Mouse (Mus musculus) c-Kit-positive CD71-positive TER-119-positive erythroid progenitor cells, embryonic 14.5 days (primary cell): ENCODE results near the gene Cux2.
"Not testable (repeated sequence)": the region's sequence is repeated elsewhere in the genome, so short reads cannot be mapped to it uniquely, and the experiment has no call there.

Experiments
- DNase-seq: peaks from one replicate; pipeline ENCODE4 v3.0.0-alpha.2; 2013; ENCODE audit warnings: low spot score

Gene Cux2

GRCm38 (mm10) chr5:121867963-121868362, 181.9 kb downstream of the Cux2 start:
- no peak for DNase-seq

DNA sequence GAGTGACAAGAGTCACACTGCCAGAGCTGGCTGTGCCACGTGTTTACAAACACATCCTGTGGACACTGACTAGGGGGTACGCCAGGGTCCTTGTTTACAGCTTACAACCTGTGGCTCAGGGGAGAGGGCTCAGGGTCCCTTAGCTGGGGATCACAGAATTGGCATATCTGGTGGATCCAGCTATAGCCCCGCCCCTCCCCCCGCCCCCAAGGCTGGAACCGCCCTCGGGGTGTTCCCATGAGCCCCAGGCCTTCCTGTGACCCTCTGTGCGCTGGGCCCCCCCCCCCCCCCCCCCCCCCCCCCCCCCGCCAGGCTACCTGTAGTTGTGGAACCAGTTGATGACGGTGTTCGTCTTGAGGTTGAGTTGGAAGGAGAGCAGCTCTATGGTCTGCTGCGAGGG, 185.6 kb downstream of the Cux2 start:
- DNase-seq, result no peak

- no peak for DNase-seq
Observed at GRCm38 (mm10) chr5:121861964-121862363, 187.9 kb downstream of the Cux2 start.

DNA sequence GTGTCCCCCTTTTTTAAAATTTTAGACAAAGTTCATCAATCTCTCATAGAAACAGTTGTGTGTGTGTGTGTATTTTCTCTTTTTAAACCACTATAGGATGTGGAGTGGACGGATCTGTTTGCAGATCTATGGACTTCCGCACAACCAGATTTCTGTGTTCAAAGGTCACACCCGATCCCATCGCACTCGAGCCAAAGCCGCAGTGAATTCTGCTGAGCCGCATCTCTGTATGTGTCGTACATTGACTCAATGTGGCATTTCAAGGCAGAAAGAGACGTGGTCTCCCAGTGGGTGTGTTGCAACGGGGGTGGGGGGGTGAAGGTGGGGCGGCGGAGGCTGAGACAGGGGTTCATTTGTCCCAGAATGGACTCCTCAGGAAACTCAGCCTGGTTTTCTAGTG, 191.5 kb downstream of the Cux2 start:
- no peak for DNase-seq

- no peak for DNase-seq
Observed at GRCm38 (mm10) chr5:121856740-121857139, 193.2 kb downstream of the Cux2 start.

DNA sequence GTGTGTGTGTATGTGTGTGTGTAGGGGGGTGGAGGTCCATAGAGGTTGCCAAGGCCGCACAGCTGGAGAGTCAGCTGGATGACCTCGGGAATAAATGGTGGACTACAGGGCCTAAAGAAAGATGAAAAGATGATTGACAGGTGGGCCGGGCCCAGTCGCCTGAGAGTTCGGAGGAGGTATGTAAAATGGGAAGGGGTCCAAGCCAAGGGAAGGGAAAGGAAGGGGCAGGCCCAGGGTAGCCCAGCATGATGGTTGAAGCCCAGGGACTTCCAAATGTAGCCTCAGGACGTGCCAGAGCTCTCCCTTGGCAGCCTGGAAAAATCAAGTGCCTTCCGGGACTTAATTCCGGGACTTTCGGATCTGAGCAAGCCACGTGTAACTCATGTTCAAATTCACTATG, 195.1 kb downstream of the Cux2 start:
- no peak for DNase-seq

- DNase-seq, result no peak
Observed at GRCm38 (mm10) chr5:121853368-121854051, 196.4 kb downstream of the Cux2 start.

GRCm38 (mm10) chr5:121849478-121850349, 200.2 kb downstream of the Cux2 start:
- DNase-seq, result no peak

- peak; percentile 89 for DNase-seq
Observed at GRCm38 (mm10) chr5:121848743-121849142, 201.2 kb downstream of the Cux2 start, which contains the start of gene Pheta1. TSS of gene Pheta1 (plus strand) at chr5:121848984.

GRCm38 (mm10) chr5:121848035-121848519, 201.8 kb downstream of the Cux2 start:
- DNase-seq, result peak; percentile 49

DNA sequence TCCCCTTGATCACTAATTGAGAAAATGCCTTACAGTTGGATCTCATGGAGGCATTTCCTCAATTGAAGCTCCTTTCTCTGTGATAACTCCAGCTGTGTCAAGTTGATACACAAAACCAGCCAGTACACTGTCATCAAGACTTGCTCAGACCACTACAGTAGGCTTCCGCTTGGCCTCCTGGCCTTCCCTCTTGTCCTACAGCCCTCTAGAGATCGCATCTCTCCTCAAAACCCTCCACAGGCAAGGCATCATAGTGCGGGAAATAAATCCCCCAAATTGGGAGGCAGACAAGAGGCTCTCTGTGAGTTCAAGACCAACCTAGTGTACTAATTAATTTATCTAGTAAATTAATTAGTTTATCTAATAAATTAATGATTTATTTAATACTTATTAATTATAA, 202.6 kb downstream of the Cux2 start:
- not testable (repeated sequence) for DNase-seq

GRCm38 (mm10) chr5:121846322-121846721, 203.6 kb downstream of the Cux2 start:
- no peak for DNase-seq

- DNase-seq, result no peak
Observed at GRCm38 (mm10) chr5:121845361-121845760, 204.5 kb downstream of the Cux2 start.

GRCm38 (mm10) chr5:121843138-121843905, 206.6 kb downstream of the Cux2 start:
- no peak for DNase-seq

DNA sequence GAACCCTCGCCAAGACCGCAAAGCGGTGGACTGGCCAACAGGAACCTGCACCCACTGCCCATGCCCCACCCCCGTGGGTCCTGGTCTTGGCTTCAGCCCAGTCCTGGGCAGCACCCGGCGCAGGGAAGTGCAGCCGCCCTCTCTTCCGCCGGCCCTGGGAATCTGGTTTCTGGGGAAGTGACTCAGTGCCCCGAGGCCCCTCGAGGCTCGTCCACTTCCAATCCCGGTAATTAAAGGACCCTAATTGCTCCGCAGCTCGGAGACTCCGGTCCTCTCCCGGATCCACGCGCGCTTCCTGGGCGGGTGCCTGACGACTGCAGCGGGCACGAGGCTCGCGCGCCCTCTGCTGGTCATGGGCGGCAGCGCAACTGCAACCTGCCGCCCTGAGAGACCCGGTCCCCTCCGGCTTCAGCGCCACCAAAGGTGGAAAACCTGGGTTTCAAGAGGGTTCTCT, 207.2 kb downstream of the Cux2 start:
- DNase-seq, result peak; percentile 72

GRCm38 (mm10) chr5:121841973-121842372, 207.9 kb downstream of the Cux2 start:
- no peak for DNase-seq

- DNase-seq, result no peak
Observed at GRCm38 (mm10) chr5:121841516-121841915, 208.4 kb downstream of the Cux2 start.

- no peak for DNase-seq
Observed at GRCm38 (mm10) chr5:121839128-121839473, 210.8 kb downstream of the Cux2 start.

DNA sequence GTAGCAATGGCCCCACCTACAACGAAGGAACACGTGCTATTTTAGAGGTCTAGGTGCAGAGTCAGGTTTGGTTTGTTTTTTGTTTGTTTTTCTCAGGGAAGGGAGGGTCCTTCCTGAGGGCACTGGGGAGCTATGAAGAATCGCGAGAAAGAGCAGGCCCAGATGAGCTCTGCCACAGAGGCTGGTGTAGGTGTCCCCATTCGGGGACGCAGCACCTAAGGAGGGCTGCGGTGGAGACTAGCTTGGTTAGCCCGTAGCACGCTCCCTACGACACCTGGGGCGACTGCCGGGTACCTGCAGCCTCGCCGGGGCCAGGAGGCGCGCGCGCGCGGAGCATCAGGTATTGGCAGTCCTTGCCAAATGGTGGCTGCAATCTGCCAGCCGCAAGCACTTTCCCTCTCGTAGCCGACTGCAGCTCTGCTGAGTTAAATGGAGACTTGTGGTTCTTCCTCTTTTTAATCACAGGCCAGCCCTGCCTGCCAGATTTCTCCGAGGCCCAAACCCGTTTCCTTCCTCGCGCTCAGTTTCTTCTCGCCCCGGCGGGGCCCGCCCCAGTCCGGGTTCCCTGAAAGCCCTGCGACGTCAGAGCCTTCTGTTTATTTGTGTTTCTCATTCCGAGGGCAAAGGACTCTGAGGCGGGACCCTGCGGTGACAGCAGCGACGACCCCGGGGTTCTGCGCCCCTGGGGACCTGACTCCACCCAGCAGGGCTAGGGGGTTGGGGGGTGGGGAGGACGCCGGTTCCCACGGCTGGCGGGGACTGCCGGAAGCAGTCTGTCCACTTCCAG, 211.4 kb downstream of the Cux2 start:
- DNase-seq, result no peak

DNA sequence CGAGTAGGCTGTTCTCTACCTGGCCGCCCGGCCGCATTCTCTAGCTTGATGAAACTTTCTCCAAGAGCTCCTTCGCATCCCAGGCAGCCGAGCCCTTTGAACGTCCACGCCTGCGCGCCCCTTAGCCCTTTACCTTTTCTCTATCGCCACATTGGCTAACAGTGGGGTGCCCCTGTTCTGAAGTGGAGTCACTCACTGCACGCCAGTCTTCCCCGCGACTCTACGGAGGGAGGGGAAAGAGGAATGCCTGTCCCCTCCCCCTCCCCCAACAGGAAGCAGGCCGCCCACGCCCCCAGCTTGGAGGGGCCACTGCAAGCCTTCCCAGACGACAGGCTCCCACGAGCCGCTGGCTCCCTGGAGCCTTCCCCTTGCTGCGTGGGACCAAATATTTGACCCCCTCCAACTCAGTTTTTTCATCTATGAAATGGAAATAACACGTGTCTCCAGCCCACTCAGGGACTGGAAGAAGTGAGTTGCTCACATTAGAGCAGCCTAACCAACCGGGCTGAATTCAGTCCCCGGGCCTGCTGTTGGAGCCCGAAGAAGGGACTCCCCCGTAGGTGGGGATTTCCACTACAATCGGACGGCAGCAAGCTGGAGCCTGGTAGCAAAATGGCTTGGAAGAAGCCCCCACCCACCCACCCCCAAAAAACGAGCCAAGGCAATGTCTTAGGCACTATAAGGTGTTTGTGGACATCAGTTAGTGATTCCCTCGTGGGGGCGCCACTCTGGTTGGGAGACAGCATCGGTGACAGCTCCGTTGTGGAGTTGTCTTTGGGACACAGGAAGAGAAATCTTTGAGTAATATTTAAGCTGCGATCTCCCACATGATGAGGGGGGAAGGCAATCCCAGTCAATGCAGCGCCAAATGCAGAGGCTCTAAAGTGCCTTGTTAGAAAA, 212.2 kb downstream of the Cux2 start, which contains the start of gene Sh2b3:
TSS of gene Sh2b3 (minus strand) at position 206 of the 900 bp plus-strand sequence.
- DNase-seq, result no peak
